Mouse (Mus musculus) E14TG2a.4 (cell line): ENCODE data around the gene Celsr1.

Source experiments
- H3K27me3 ChIP-seq: 2 replicates; pipeline ENCODE4 v1.6.1; 2014; ENCODE audit warnings: low read length, control low read depth; ENCODE audit not compliant: insufficient read depth
- H3K36me3 ChIP-seq: 2 replicates; pipeline ENCODE4 v1.6.1; 2014; ENCODE audit warnings: low read length, control low read depth; ENCODE audit not compliant: insufficient read depth
- H3K4me1 ChIP-seq: replicated peaks from 2 replicates; pipeline ENCODE4 v1.6.1; 2014; ENCODE audit warnings: low read depth, low read length, control low read depth
- H3K4me3 ChIP-seq: replicated peaks from 2 replicates; pipeline ENCODE4 v1.5.1; 2014; ENCODE audit warnings: mild to moderate bottlenecking, low read length
- H3K9me3 ChIP-seq: 2 replicates; pipeline ENCODE4 v1.6.1; 2014; ENCODE audit warnings: low read length, control low read depth
- CTCF ChIP-seq: conservative IDR thresholded peaks from 2 replicates; pipeline ENCODE4 v1.5.1; 2014; ENCODE audit warnings: low read length
- POU5F1 ChIP-seq: IDR thresholded peaks from 2 replicates; pipeline ENCODE4 v1.6.1; 2014; ENCODE audit warnings: low read length, borderline replicate concordance

The Celsr1 gene

DNA sequence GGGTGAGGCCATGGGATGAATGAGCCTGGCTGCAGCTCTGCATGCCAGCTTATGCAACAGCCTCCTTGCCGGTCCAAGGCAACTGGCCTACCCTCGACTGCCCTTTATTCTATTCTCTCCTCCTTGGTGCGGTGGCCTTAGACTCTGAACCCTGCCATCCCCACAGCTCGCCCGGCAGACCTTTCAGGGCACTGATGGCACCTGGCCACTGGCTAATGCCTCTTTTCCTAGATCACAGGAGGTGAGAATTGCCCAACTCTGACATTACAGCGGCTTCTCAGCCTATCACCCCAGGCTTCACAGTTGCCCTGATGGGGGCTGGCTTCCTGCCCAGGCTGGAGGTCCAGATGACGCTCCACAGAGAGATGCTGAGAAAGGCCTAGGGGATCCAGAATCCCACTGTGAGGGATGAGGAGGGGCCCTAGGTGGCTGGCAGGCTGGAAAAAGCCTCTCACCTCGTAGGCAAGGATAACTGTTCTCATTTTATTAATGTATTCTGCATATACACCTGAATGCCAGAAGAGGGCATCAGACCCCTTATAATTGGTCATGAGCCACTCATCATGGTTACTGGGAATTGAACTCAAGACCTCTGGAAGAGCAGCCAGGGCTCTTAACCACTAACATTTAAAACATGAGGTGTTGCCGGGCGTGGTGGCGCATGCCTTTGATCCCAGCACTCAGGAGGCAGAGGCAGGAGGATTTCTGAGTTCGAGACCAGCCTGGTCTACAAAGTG is 181.8 kb downstream of the Celsr1 start:
- no peaks in the 10 kb centered on the region; the same call in 1 of the 2 replicates for H3K4me1 ChIP-seq
- peak; percentile 38 for TF ChIP-seq CTCF
- TF ChIP-seq POU5F1, result no peak
- H3K36me3 ChIP-seq, result no peaks in the 10 kb centered on the region
- H3K4me3 ChIP-seq, result no peak overlapping the region
- no peaks in the 10 kb centered on the region for H3K9me3 ChIP-seq
- peaks cover 14% of the 10 kb centered on the region; the same call in 1 of the 2 replicates for H3K27me3 ChIP-seq
